Mouse (Mus musculus) intestine, embryonic 14.5 days (tissue): ENCODE results near the gene Ear14. TPM values are rescaled to one million over a fixed set of nuclear protein-coding genes. Genes with fewer than 3 reads are reported as not detected.
"Not testable (repeated sequence)": the region's sequence is repeated elsewhere in the genome, so short reads cannot be mapped to it uniquely, and the experiment has no call there.

Experiments used
- ATAC-seq: fragments of 200-750 bp; cut with Nextera tagmentation; replicated peaks from 2 replicates; pipeline ENCODE4 v1.8.0; 2017; ENCODE audit warnings: low read depth, moderate number of reproducible peaks, moderate TSS enrichment, moderate library complexity; ENCODE audit not compliant: low FRiP score, low TSS enrichment
- DNase-seq: peaks from one replicate; pipeline ENCODE4 v3.0.0-alpha.2; 2018; ENCODE audit warnings: low spot score
- H3K27ac ChIP-seq: fragments of 300-500 bp; sonication (generic); 2 replicates; pipeline ENCODE4 v1.5.1; 2014; ENCODE audit warnings: low read depth, mild to moderate bottlenecking, control low read depth
- H3K27me3 ChIP-seq: fragments of 300-500 bp; sonication (generic); replicated peaks from 2 replicates; pipeline ENCODE4 v1.6.1; 2014; ENCODE audit warnings: low read length, control low read depth; ENCODE audit not compliant: control insufficient read depth, insufficient read depth
- H3K36me3 ChIP-seq: fragments of 300-500 bp; sonication (generic); 2 replicates; pipeline ENCODE4 v1.6.1; 2014; ENCODE audit warnings: low read length, control low read depth; ENCODE audit not compliant: control insufficient read depth, insufficient read depth
- H3K4me1 ChIP-seq: fragments of 300-500 bp; sonication (generic); replicated peaks from 2 replicates; pipeline ENCODE4 v1.6.1; 2014; ENCODE audit warnings: low read length, control low read depth, mixed read lengths; ENCODE audit not compliant: control insufficient read depth, insufficient read depth
- H3K4me2 ChIP-seq: fragments of 300-500 bp; sonication (generic); 2 replicates; pipeline ENCODE4 v1.6.1; 2014; ENCODE audit warnings: low read length
- H3K4me3 ChIP-seq: fragments of 300-500 bp; sonication (generic); 2 replicates; pipeline ENCODE4 v1.5.1; 2014; ENCODE audit warnings: low read depth, low read length, control low read depth, mixed read lengths
- H3K9ac ChIP-seq: fragments of 300-500 bp; sonication (generic); 2 replicates; pipeline ENCODE4 v1.6.1; 2014; ENCODE audit warnings: mild to moderate bottlenecking, low read length
- H3K9me3 ChIP-seq: fragments of 300-500 bp; sonication (generic); 2 replicates; pipeline ENCODE4 v1.6.1; 2016; ENCODE audit warnings: low read length, control low read depth; ENCODE audit not compliant: control insufficient read depth
- WGBS: fragments of 180-500 bp; shearing (Covaris S2); extraction: QIAGEN DNeasy Blood & Tissue Kit; methylation state at CpG from one replicate; pipeline ENCODE4 v1.1.7; 2014; 5-methylcytosine and 5-hydroxymethylcytosine counted together
- polyA plus RNA-seq: library from polyadenylated mRNA; unstranded; fragments of >200 nt; fragmentation: Nextera tagmentation; extraction: Ambion mirVana; gene quantifications from 2 replicates; pipeline ENCODE4 v1.2.1, GENCODE M21; 2014

The Ear14 gene
- polyA plus RNA-seq, 1 experiment from 2014 or later = not detected

GRCm38 (mm10) chr14:51220075-51220474, 16.9 kb downstream of the Ear14 start:
- ATAC-seq, H3K4me3 ChIP-seq, DNase-seq, H3K9me3 ChIP-seq, H3K4me1 ChIP-seq, H3K4me2 ChIP-seq, H3K9ac ChIP-seq, H3K27ac ChIP-seq, H3K36me3 ChIP-seq, H3K27me3 ChIP-seq: not testable (repeated sequence)
- 87% methylated on average over 3 of the region's 3 CpGs for WGBS

GRCm38 (mm10) chr14:51229657-51230056, 26.5 kb downstream of the Ear14 start:
- not testable (repeated sequence) for H3K4me3 ChIP-seq, H3K36me3 ChIP-seq, DNase-seq, H3K4me1 ChIP-seq, H3K9ac ChIP-seq, H3K4me2 ChIP-seq, H3K27me3 ChIP-seq, H3K9me3 ChIP-seq, H3K27ac ChIP-seq, ATAC-seq
- WGBS = 54% methylated on average over 4 of the region's 4 CpGs

DNA sequence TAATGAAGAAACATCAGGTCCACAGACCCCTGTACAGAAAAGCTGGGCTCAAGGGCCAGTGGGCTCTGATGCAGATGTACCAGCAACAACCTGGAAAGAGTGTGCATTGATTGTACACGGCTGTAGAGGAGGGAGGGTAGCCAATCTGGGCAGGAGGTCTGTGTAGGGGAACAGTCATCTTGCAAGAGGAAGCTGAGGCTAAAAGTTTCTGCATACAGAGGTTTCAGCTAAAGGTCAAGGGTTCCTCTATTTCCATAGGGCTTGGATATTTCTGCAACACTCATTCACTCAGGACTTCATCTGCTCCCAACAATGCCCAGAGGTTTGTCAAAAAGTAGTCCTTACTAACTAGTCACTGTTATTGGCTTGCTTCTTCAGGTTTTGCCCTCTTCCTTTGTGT, 34.3 kb downstream of the Ear14 start:
- not testable (repeated sequence) for H3K27me3 ChIP-seq, H3K27ac ChIP-seq, ATAC-seq, H3K36me3 ChIP-seq, H3K4me1 ChIP-seq, DNase-seq, H3K4me3 ChIP-seq, H3K9ac ChIP-seq, H3K9me3 ChIP-seq, H3K4me2 ChIP-seq
- WGBS = 82% methylated on average over 1 of the region's 1 CpGs

- Histone ChIP-seq H3K27me3 (no peaks in the 10 kb centered on the region), H3K36me3 (no peaks in the 10 kb centered on the region), H3K4me3 (no peak overlapping the region), H3K9ac (no peak overlapping the region), H3K9me3 (0 out of 2 replicates have a peak, but pooled peaks cover 3% of the 10 kb centered on the region), H3K4me2 (no peak overlapping the region), H3K27ac (no peak overlapping the region), H3K4me1 (no peaks in the 10 kb centered on the region)
- DNase-seq = no peak
- no peak for ATAC-seq
Observed at GRCm38 (mm10) chr14:51240899-51241298, 37.7 kb downstream of the Ear14 start.

- Histone ChIP-seq H3K36me3 (no peaks in the 10 kb centered on the region), H3K4me3 (no peak overlapping the region), H3K27ac (no peak overlapping the region), H3K9me3 (no peaks in the 10 kb centered on the region), H3K9ac (no peak overlapping the region), H3K27me3 (no peaks in the 10 kb centered on the region), H3K4me2 (no peak overlapping the region), H3K4me1 (no peaks in the 10 kb centered on the region)
- WGBS = 86% methylated on average over 1 of the region's 1 CpGs
- ATAC-seq (no peak), DNase-seq (no peak)
Observed at GRCm38 (mm10) chr14:51247736-51248135, 44.5 kb downstream of the Ear14 start.

- H3K36me3 ChIP-seq = no peaks in the 10 kb centered on the region
- 73% methylated on average over 3 of the region's 3 CpGs for WGBS
- ATAC-seq (no peak), DNase-seq (no peak)
- H3K27ac ChIP-seq = no peak overlapping the region
- H3K9me3 ChIP-seq = no peaks in the 10 kb centered on the region
- no peak overlapping the region for H3K4me3 ChIP-seq
- H3K4me1 ChIP-seq = no peaks in the 10 kb centered on the region
- no peak overlapping the region for H3K4me2 ChIP-seq
- no peaks in the 10 kb centered on the region for H3K27me3 ChIP-seq
- H3K9ac ChIP-seq = no peak overlapping the region
Observed at GRCm38 (mm10) chr14:51250348-51250747, 47.2 kb downstream of the Ear14 start.

- not testable (repeated sequence) for H3K4me1 ChIP-seq, H3K9ac ChIP-seq, H3K4me2 ChIP-seq, DNase-seq, ATAC-seq, H3K36me3 ChIP-seq, H3K27me3 ChIP-seq, H3K4me3 ChIP-seq, H3K9me3 ChIP-seq, H3K27ac ChIP-seq
Observed at GRCm38 (mm10) chr14:51252206-51252605, 49.0 kb downstream of the Ear14 start.

DNA sequence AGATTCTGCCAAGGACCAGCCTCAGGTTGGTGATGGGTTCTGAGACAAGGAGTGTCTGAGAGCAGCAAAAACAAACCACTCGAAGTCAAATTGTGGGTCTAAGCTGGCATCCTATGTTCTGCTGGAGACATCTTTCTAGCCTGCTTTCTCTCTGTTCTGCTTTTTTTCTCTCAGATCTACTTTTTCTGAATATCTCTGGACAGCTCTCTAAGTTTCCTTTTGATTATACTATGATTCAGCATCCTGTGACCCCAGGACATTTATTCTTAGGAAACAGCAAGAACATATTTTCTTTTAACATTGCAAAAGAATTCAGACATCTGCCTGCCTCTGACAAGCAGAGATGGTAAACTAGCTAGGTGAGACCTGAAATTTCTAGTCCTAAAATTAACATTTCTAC, 50.4 kb downstream of the Ear14 start:
- 95% methylated on average over 1 of the region's 1 CpGs for WGBS
- H3K9me3 ChIP-seq = no peaks in the 10 kb centered on the region

More for the DNA sequence above, 50.4 kb downstream of the Ear14 start:
- DNase-seq (no peak), ATAC-seq (no peak)
- Histone ChIP-seq H3K4me3 (no peak overlapping the region), H3K4me1 (no peaks in the 10 kb centered on the region), H3K27me3 (no peaks in the 10 kb centered on the region), H3K4me2 (no peak overlapping the region), H3K9ac (no peak overlapping the region), H3K27ac (no peak overlapping the region), H3K36me3 (no peaks in the 10 kb centered on the region)
